Mouse (Mus musculus) MEL (cell line): ENCODE data around the gene Hba-a1.

ENCODE experiments used
- BHLHE40 ChIP-seq: IDR thresholded peaks from 2 replicates; pipeline ENCODE4 v1.6.1; 2012; ENCODE audit warnings: low read depth, mild to moderate bottlenecking, inconsistent platforms, low read length, improper control_type of control experiment, borderline replicate concordance
- CTCF ChIP-seq, 3 experiments: IDR thresholded peaks in 2 of 3; conservative IDR thresholded peaks in 1 of 3; 2 replicates each; pipeline ENCODE4 v1.5.1; 2011 to 2012; ENCODE audit warnings: low read length in 3 of 3, low read depth in 2 of 3, mild to moderate bottlenecking in 2 of 3, improper control_type of control experiment in 1 of 3, inconsistent platforms in 1 of 3, mixed read lengths in 1 of 3, moderate library complexity in 1 of 3; ENCODE audit not compliant: control insufficient read depth in 1 of 3, insufficient read depth in 1 of 3, poor library complexity in 1 of 3, severe bottlenecking in 1 of 3
- GATA1 ChIP-seq: IDR thresholded peaks from 2 replicates; pipeline ENCODE4 v1.6.1; 2011; ENCODE audit warnings: low read depth, low read length, improper control_type of control experiment
- HCFC1 ChIP-seq: IDR thresholded peaks from 2 replicates; pipeline ENCODE4 v1.6.1; 2012; ENCODE audit warnings: low read depth, mild to moderate bottlenecking, inconsistent platforms, low read length, improper control_type of control experiment, moderate library complexity
- MYC ChIP-seq: IDR thresholded peaks from 2 replicates; pipeline ENCODE4 v1.6.1; 2011; ENCODE audit warnings: low read depth, mild to moderate bottlenecking, low read length, improper control_type of control experiment, moderate library complexity
- NELFE ChIP-seq: IDR thresholded peaks from 2 replicates; pipeline ENCODE4 v1.6.1; 2011; ENCODE audit warnings: low read depth, low read length, improper control_type of control experiment
- POLR2A ChIP-seq, 2 experiments: IDR thresholded peaks; 2 replicates each; pipeline ENCODE4 v1.6.1; 2011 to 2012; ENCODE audit warnings: low read length in 2 of 2, mild to moderate bottlenecking in 2 of 2, control low read depth in 1 of 2, improper control_type of control experiment in 1 of 2, low read depth in 1 of 2, moderate library complexity in 1 of 2; ENCODE audit not compliant: control insufficient read depth in 1 of 2, insufficient read depth in 1 of 2, poor library complexity in 1 of 2
- POLR2AphosphoS2 ChIP-seq: IDR thresholded peaks from 2 replicates; pipeline ENCODE4 v1.6.1; 2011; ENCODE audit warnings: low read length, improper control_type of control experiment
- POLR2AphosphoS5 ChIP-seq: IDR thresholded peaks from 2 replicates; pipeline ENCODE4 v1.6.1; 2012; ENCODE audit warnings: low read depth, borderline replicate concordance, mild to moderate bottlenecking, inconsistent platforms, low read length, moderate library complexity, mixed read lengths
- RAD21 ChIP-seq: IDR thresholded peaks from 2 replicates; pipeline ENCODE4 v1.6.1; 2011; ENCODE audit warnings: mild to moderate bottlenecking, low read depth, low read length, improper control_type of control experiment
- TCF12 ChIP-seq: IDR thresholded peaks from 2 replicates; pipeline ENCODE4 v1.6.1; 2014; ENCODE audit warnings: low read depth, mild to moderate bottlenecking, inconsistent platforms, low read length, improper control_type of control experiment, moderate library complexity
- UBTF ChIP-seq: IDR thresholded peaks from 2 replicates; pipeline ENCODE4 v1.6.1; 2012; ENCODE audit warnings: low read depth, mild to moderate bottlenecking, inconsistent platforms, low read length, improper control_type of control experiment, moderate library complexity, borderline replicate concordance; ENCODE audit not compliant: insufficient read depth
- ZC3H11A ChIP-seq: IDR thresholded peaks from 2 replicates; pipeline ENCODE4 v1.6.1; 2012; ENCODE audit warnings: low read depth, mild to moderate bottlenecking, inconsistent platforms, low read length, improper control_type of control experiment

GRCm38 (mm10) chr11:32237411-32237795 is 45.9 kb upstream of the Hba-a1 start:
- TF ChIP-seq CTCF (IDR thresholded peaks at IDR 0.05 in 2 of 3, conservative IDR thresholded peaks at IDR 0.05 in 1 of 3; ENCODE audit: control insufficient read depth in 1 of 3, insufficient read depth in 1 of 3, low read depth in 2 of 3, low read length in 3 of 3, poor library complexity in 1 of 3, severe bottlenecking in 1 of 3) (no peak), GATA1 (no peak), TCF12 (no peak), MYC (no peak), BHLHE40 (no peak), ZC3H11A (no peak), POLR2A (IDR thresholded peaks at IDR 0.05; ENCODE audit: control insufficient read depth in 1 of 2, insufficient read depth in 1 of 2, low read depth in 1 of 2, low read length in 2 of 2, poor library complexity in 1 of 2) (no peak), NELFE (no peak), RAD21 (no peak), POLR2AphosphoS2 (no peak), UBTF (no peak), POLR2AphosphoS5 (no peak), HCFC1 (no peak)
